Mouse (Mus musculus) kidney, adult 2 months (tissue): ENCODE measurements around the gene Atg10.

Source experiments
- CTCF ChIP-seq: fragments of 200-500 bp; conservative IDR thresholded peaks from 2 replicates; pipeline ENCODE4 v1.5.1; 2011; ENCODE audit warnings: low read depth, mild to moderate bottlenecking, control low read depth, low read length, moderate library complexity, mixed read lengths; ENCODE audit not compliant: insufficient read depth, insufficient read length
- POLR2A ChIP-seq: fragments of 200-500 bp; IDR thresholded peaks from one replicate; pipeline ENCODE4 v1.6.1; 2011; ENCODE audit warnings: low read depth, low read length, control low read depth

- TF ChIP-seq CTCF (no peak), POLR2A (no peak)
Observed at GRCm38 (mm10) chr13:91157941-91158340, 65.8 kb downstream of the Atg10 start.
